Mouse (Mus musculus) adrenal gland, postnatal 36 days (tissue): ENCODE measurements around the gene Pla2g7. TPM values are rescaled to one million over a fixed set of nuclear protein-coding genes. Genes with fewer than 3 reads are reported as not detected.
"Not testable (repeated sequence)": the region's sequence is repeated elsewhere in the genome, so short reads cannot be mapped to it uniquely, and the experiment has no call there.

Source experiments
- DNase-seq, 2 experiments: peaks; one replicate each; pipeline ENCODE4 v3.0.0; 2021; ENCODE audit warnings: mixed read lengths in 1 of 2
- long read RNA-seq, 2 experiments: library from polyadenylated mRNA; stranded (forward); transcript quantifications; one replicate each; pipeline ENCODE4 v2.0.0; 2021; ENCODE audit warnings: borderline sequencing depth in 2 of 2
- total RNA-seq, 2 experiments: library from RNA; stranded (reverse); gene quantifications; 2 replicates each; pipeline ENCODE4 v1.2.3; 2021

Pla2g7 gene
- 10 to 100 TPM; 14.6 to 18.4 TPM for total RNA-seq
- long read RNA-seq, experiment 1, transcript Pla2g7-201 (12 exons, 2,097 nt) = major isoform, 16 of 19 reads
- long read RNA-seq, experiment 1, partial matches to known transcripts = 2 of 19 reads
- long read RNA-seq, experiment 1, other reads (novel, unspliced or antisense) = 1 of 19 reads
- long read RNA-seq, experiment 2, partial matches to known transcripts = 0 of 4 reads
- long read RNA-seq, experiment 2, other reads (novel, unspliced or antisense) = 0 of 4 reads

DNA sequence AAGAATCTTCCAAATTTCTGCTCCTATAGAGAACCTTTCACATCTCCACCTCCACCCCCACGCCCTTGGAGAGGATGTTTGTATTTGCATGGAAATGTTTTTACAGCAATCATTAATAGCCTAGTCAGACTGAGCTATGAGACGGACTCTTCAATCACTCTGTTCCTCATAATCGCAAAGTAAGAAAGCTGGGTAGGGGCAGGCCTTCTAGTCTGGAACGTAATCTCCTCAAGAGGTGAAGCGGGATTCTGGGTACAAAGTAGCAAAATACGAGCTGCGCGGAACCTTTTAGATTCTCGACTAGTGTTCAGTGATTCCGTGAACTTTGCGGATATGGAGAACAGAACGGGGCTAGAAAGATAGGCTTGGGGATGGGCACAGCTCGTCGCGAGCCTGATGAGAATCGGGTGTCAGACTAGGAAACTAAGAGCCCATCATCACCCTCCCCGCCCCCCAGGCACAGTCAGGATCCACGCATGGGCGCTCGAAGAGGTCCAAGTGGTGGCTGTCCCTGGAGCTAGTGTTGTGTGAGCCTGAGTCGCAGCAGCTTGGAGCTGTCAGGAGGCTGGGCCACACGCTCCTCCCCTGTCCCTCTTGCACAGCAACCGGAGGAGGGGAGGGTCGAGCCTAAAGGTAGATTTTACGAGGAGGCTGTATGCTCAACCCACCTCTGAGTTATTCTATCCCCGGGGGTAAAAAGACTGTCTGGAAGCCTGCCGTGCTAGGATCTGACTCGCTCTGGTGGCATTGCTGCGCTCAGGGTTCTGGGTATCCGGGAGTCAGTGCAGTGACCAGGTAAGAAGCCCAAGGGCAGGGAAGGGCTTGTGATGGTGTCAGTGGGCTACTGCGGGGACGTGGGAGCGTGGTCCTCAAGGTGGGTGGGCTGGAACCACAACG lies at the start of gene Pla2g7:
Gene Pla2g7, plus strand, starts transcription at position 107 of the 897 bp plus-strand sequence.
- peak; percentile 14 to 50 for DNase-seq

DNA sequence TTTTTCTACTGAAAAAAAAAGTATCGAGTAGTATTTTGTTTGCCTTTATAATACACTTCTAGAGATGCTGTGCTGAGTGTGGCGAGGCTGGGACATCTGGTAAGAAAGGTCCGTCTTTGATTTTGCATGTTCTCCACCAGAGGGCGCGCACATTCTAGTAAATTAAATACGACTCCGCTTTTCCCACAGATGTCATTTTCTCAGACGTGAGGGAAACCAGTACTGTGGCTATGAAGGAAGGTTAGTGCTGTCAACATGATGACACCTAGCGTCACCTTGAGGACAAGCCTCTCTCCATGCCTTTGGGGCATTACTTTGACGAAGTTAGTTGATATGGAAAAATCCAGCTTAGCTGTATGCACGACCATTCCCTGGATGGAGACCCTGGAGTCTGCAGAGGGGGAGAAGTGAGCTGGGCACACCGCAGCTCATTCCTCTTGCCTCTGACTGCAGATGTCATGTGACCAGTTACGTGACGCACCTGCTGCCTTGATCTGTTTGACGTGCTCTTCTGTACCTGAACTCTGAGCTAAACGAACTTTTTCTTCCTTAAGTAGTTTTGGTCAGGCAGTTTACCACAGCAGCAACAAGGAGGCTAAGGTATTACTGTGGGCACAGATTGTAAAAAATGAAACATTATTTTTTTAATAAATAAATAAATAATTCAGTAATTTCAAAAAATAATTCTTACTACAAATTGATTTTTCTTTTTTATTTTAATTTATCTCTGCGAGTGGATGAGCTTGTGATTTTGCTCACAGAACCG lies 49.1 kb upstream of the Pla2g7 start:
- DNase-seq = peak; percentile 56 to 71

DNA sequence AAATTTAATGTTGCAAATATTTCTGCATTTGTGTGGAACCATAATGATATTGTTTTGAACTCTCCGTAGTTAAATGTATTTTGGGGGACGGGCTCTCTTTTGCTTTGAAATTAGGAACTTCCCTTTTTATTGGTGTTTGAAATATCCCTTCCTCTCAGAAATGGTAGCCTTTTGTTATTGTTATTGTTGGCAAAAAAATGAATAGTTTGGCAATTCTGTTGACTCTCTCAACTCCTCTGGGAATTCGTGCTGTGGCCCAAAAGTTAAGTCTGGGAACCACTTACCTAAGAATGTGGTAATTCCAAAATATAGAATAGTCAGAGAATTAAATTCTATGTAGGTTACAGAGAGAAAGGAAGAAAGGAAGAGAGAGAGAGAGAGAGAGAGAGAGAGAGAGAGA lies 47.7 kb upstream of the Pla2g7 start:
- DNase-seq = no peak

DNA sequence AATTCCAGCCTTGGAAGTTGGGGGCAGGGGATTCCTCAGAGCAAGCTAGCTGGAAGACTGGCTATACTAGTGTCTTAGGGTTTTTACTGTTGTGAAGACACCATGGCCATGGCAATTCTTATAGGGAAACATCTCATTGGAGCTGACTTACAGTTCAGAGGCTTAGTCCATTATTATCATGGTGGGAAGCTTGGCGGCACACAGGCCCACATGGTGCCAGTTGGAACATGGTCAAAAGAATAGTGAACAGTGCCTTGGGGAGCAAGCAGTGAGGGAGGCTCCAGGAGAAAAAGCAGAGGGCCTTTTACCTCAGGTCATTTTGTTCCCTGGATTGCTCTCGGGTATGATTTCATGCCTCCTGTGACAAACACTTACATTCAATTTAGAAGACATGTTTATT lies 37.4 kb upstream of the Pla2g7 start:
- no peak for DNase-seq

DNA sequence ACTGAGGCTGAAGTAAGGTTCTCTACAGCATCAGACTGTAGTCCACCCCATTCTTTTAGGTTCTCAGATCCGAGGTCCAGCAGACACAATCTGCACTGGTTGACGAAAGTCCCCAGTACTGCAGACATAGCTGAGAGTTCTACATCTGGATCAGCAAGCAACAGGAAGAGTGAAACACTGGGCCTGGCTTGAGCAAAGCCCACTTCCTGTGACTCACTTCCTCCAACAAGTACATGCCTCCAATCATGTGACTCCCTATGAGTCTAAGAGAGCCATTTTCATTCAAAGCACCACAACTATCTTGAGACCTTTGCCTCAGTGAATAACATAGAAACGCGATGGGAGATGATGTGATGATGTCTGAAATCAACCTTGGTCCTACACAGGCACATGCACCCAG lies 36.7 kb upstream of the Pla2g7 start:
- DNase-seq = no peak

DNA sequence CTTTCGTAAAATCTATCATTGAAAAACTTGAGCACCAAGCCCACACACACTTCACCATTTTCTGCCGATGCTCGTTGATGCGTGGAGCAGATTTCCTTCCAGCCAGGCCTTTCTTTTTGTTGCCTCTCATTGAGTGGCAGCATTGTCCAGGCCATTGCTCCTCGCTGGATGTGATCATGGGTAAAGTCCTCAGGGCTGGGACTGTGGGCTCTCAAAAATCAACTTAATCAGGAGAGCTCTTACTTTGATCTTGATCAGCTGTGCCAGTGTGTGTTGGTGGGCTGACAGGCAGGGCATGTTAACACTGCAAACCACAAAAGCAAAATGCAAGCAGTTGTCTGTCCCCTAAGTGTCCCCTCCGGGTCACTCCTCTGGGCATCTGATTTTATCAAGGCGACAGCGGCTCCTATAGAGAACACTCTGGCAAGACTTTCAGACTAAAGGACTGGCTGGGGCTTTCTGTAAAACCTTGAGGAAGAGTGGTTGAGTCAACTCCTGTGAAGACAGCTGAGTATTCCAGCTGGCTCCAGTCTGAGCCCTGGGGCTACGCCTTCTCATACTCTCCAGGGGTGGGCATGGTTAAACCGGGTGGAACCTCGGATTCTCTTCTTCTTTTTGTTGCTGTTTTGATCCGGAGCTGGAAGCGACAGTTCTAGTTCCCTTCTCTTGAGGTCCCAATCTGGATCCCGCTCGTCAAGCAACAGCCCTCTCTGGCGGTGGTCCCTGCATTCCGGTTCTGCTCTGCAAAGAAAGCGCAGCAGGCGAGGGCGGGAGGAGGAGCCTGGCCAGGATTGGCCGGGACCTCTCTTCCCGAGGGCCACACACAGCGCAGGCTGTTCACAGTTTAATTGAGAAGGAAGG lies 33.3 kb upstream of the Pla2g7 start:
- DNase-seq = peak; percentile 32 to 46

DNA sequence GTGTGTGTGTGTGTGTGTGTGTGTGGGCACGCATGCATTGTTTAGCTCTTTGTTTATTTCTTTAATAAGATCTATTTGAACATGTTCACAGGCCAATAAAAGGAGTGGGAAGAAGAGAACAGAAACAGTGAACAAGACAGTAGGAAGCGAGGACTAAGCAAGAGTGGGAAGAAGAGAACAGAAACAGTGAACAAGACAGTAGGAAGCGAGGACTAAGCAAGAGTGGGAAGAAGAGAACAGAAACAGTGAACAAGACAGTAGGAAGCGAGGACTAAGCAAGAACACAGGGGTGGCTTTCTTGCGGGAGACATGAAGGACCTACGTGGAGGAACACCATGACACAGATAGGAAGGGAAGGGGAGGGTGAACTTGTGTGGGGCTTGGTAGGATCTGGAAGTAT lies 31.1 kb upstream of the Pla2g7 start:
- not testable (repeated sequence) for DNase-seq

DNA sequence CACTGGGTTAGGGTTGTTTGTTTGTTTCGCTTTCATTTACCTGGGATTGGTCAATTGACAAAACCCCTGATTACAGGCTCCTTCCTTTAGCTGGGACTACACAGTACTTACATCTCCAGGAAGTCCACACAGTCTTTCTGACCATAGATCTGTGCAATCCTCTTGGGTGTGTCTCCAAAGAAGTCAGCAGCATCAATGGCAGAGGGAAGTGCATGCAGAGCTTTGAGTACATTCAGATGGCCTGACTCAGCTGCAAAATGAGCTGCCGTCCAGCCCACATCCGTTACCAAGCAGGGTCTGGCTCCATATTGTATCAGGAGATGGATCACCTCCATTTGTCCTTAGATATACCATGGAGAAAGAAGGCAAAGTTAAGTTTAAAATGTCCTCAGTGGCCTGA lies 29.1 kb upstream of the Pla2g7 start:
- no peak for DNase-seq

DNA sequence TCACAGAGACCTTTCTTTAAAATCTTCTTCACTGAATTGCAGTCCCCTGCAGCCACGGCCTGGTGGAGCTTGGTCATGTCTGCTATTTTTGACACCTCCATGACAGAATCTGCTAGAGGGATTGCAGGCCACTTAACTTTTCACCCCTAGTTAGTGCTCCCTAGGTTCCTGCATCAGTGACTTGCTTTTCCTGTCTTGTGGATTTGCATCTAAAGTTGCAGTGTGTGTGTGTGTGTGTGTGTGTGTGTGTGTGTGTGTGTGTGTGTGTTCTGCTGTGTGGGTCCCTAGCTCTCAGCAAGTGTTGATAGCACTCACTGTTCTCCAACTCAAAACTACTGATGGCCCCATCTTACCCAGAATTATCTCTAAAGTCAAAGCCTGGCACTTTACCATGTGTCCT lies 24.4 kb upstream of the Pla2g7 start, which contains the start of gene Ankrd66:
Gene Ankrd66, minus strand, starts transcription at position 101 of the 400 bp plus-strand sequence.
- no peak for DNase-seq

DNA sequence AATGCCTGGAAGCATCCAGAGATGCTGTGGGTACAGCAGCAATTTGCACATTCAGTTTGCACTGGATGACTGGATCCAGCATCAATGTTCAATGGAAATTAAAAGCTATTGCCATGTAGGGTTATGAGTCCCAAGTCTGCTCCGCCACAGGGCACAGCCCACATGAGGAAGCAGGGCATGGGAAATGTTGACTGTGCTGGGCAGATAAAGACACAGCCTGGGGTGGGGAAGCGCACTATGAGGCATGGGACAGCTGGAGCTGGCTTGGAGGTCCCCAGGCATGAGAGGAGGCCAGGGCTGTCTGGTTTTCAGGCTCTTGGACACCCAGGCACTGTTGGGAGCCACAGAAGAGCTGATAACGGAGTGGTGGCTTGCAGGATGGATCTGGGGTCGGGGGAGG lies 23.9 kb upstream of the Pla2g7 start:
- DNase-seq = no peak

DNA sequence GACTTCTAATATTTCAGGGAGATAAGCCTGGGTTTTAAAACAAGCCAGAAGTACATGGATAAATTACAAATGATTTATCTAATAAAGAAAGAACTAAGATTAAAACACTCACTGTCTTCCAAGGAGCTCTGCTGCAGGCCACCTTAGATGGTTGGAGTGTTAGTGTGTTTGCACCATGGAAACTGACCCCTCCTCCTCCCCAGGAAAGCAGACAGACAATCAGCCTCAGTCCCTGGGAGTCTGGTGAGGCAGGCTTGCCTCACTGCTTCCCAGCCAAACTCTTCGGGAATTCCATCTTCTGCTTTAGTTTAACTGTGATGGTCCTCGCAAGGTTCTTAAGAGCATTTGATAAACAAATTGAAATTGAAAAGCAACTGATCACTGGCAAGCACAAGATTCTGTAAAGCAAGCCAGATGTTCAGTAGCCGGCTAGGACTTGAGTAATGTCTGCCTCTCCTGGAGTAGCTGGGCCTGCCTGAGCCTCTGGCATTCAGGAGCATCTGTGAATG lies 16.7 kb upstream of the Pla2g7 start:
- DNase-seq = no peak

DNA sequence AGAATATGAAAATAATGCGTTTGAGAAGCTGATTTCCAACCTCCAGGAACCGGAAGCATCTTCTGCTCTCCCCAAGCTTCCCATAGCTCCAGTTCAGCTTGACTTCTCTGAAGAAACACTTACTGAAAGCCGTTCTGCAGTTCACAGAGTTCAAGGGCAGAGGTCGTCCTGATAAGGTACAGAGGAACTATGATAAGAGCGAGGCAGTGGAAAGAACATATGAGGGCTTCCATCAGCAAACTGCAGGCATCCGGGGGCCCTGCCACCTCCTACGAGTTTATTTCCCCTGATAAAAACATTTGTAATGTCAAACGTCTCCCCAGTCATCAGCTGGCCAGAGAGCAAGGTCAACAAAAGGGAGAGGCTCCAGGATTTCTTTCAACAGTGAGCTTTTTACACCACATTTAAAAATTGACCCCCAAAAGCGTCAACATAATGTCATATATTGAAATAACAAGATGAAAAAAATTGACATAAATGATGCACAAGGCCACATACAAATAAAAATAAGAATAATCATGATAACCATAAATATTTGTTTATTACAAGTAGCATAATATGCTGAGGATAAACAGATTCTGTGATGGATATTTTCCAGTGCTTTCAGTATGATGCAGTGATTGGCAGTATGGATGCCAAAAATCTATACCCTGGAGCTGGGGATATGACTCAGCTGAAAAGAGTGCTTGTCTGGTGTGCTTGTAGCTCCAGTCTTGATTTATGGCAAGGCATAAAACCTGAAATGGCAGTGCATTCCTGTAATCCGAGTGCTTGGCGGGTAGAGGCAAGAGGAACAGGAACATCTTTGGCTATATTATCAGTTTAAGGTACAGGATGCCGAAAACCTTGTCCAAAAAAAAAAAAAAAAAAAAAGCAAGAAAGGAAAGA lies 13.1 kb upstream of the Pla2g7 start:
- DNase-seq = peak; percentile 18 to 44

DNA sequence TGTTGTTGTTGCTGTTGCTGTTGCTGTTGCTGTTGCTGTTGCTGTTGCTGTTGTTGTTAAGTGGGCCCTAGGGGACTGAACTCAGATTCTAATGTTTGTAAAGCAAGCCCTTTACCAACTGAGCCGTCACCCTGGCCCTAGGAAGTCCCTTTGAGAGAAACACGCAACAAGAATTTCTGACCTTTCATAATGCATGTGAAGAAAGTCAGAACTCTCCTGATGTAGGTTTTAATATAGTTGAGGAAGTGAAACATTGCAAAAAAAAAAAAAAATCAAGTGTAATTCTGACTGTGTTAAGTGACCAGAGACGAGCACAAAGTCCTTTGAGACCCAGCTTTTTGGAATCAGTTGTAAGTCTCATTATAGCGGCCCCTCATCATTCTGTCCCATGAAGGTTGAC lies 10.8 kb upstream of the Pla2g7 start:
- no peak for DNase-seq

DNA sequence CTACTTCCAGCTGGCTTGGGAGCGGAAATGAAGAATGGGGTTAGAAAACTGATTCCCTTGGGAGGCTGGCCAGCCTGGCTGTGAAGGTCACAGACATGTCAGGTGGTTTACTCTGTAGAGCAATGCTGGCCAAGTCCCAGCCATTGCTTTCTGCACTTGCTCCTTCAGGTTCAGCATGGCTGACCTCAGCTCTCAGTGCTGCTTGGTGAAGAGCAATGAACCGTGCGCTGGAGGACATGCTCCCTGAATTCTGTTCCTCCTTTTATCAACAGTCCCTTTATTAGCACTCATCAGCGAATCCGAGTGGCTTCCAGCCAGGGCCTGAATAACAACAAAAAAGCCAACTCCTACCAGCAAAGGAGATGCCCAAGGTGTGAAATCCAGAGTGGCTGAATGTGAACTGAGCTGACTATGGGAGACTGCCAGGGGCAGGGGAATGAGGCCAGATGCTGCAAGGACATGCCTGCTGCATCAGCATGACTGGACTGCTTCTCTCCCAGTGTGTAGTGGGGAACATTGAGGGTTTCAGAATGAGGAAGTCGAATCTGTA lies 10.3 kb upstream of the Pla2g7 start:
- DNase-seq = peak; percentile 49 to 55

DNA sequence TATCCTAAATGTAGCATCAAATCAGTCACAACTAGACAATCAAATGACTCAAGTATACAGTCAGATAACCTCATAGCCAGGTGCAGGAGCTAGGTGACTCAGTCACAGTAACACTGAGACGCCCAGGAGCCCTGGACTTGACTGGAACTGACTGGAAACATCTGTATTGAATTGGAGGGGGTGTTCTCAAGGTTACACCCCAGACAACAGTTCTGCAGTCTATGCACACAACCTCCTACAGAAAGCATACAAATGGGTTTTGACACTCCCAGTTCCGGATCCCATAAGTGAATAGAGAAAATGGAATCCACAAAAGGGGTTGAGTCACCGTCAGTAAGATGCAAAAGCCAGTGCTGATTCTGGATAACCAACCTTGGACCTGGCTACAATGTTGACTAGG lies 9.2 kb upstream of the Pla2g7 start:
- no peak for DNase-seq

DNA sequence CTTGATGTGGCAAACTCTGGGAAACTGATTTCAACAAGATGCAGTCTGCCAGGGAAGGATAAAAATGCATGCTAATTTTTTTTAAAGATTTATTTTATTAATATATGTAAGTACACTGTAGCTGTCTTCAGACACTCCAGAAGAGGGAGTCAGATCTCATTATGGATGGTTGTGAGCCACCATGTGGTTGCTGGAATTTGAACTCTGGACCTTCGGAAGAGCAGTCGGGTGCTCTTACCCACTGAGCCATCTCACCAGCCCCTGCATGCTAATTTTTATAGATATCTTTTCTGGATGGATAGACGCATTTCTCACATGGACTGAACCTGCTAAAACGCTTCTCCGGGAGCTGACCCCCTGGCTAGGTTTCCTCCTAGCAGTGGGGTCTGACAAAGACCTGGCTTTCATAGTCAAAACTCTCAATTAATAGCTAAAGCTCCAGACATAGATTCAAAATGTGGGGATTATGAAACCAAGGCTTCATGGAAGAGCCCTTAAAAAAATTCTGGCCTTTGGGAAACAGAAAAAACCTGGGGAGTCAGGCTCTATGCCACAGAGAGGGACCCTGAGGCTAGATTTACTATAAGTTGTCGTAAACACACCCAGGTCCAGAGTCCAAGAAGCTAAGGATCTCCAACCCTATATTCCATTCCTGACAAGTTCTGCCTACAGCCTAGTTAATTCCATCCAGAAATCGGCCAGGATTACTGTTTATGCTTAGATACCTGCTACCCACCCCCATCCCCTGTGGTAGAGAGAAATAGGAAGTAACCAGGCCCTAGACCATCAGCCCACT lies 4.5 kb upstream of the Pla2g7 start:
- DNase-seq = no peak

DNA sequence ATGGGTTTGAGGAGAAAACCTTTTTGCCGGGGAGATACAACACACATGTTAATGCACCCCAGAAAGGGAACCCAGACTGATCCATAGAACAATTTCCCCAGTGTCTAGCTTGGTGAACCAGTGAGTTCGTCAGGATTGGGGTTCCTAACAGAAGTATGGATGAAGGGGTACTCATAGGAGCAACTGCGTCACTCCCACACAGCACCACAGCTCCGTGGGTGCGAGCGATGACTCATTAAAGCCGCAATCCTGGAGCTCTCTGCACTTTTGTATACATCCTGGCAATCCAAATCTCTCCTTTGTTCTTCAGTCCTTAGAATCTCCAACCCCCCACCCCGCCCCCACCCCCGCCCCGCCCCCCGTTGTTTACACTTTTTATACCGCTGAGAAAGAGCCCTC lies 306 bp upstream of the Pla2g7 start:
- DNase-seq = no peak

DNA sequence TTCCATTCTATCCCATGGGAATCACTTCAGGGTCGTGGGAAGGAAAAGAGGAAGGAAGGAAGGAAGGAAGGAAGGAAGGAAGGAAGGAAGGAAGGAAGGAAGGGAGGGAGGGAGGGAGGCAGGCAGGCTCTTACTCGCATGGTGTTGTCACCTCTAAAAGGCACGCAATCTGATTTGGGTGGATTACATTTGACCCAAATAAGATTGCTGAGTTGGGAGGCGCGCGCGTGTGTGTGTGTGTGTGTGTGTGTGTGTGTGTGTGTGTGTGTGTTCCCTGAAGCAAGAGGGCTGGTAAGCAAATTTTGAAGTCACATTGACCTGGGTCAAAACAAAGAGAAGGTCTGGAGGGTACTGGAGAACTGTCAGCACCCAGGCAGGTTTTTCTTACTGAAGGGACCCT lies 1.4 kb downstream of the Pla2g7 start:
- DNase-seq = no peak

DNA sequence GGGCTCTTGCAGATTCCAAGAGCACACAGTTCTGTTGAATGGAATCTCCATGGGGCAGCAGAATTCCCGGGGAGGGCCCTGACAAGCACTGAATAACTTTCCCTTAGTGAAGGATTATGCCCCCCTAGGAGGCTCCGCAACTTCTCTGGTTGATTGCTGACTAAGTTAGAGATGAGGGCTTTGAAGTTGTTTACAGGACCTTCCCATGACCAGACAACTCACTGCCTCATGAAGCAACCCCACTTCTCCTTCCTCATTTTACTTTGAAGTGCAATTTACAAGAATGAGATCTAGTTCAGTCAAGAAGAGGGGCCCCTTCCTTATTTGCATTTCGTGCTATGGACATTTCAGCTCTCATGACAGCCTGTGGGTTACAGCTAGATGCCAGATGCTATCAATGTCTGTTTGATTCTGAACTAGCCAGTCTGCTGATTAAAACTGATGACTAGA lies 5.8 kb downstream of the Pla2g7 start:
- DNase-seq = no peak
